Mouse (Mus musculus) G1E (cell line): ENCODE measurements around the gene Prmt1. TPM values are rescaled to one million over a fixed set of nuclear protein-coding genes. Genes with fewer than 3 reads are reported as not detected.

Experiments
- ATAC-seq: 2 replicates; pipeline ENCODE4 v1.8.0; 2016; ENCODE audit warnings: mild to moderate bottlenecking; ENCODE audit not compliant: insufficient number of reproducible peaks, poor library complexity, low FRiP score, severe bottlenecking; ENCODE audit errors: extremely low read depth
- DNase-seq: peaks from one replicate; pipeline ENCODE4 v3.0.0; 2012; ENCODE audit warnings: low spot score
- H3K27me3 ChIP-seq: 2 replicates; pipeline ENCODE4 v1.6.1; 2012; ENCODE audit warnings: mild to moderate bottlenecking, low read length, inconsistent platforms; ENCODE audit not compliant: insufficient read depth
- H3K36me3 ChIP-seq: replicated peaks from 2 replicates; pipeline ENCODE3; 2012; ENCODE audit warnings: mild to moderate bottlenecking, inconsistent platforms
- H3K4me1 ChIP-seq: 2 replicates; pipeline ENCODE4 v1.6.1; 2012; ENCODE audit warnings: low read depth, low read length, inconsistent platforms, mixed read lengths; ENCODE audit not compliant: insufficient read depth
- H3K4me3 ChIP-seq: 2 replicates; pipeline ENCODE4 v1.5.1; 2012; ENCODE audit warnings: low read depth, mild to moderate bottlenecking, inconsistent platforms, low read length, moderate library complexity, mixed read lengths
- H3K9me3 ChIP-seq: replicated peaks from 2 replicates; pipeline ENCODE4 v1.6.1; 2012; ENCODE audit warnings: inconsistent platforms
- CTCF ChIP-seq: IDR thresholded peaks from 2 replicates; pipeline ENCODE4 v1.5.1; 2012; ENCODE audit warnings: low read depth, low read length, inconsistent platforms, mixed read lengths
- GATA1 ChIP-seq: IDR thresholded peaks from 2 replicates; pipeline ENCODE4 v1.6.1; 2012; ENCODE audit warnings: borderline replicate concordance, low read length, inconsistent platforms, mixed read lengths
- GATA2 ChIP-seq: IDR thresholded peaks from 2 replicates; pipeline ENCODE4 v1.6.1; 2012; ENCODE audit warnings: low read depth, low read length, inconsistent platforms, borderline replicate concordance
- POLR2AphosphoS5 ChIP-seq: IDR thresholded peaks from 2 replicates; pipeline ENCODE4 v1.6.1; 2012; ENCODE audit warnings: low read depth, low read length, inconsistent platforms; ENCODE audit not compliant: insufficient replicate concordance
- TAL1 ChIP-seq: conservative IDR thresholded peaks from 2 replicates; pipeline ENCODE4 v1.6.1; 2012; ENCODE audit warnings: low read depth, low read length, inconsistent platforms, mixed read lengths
- polyA plus RNA-seq: library from polyadenylated mRNA; stranded (reverse); fragments of >175 nt; gene quantifications from 2 replicates; pipeline ENCODE4 v1.2.3, GENCODE M21; 2012
- total RNA-seq, 2 experiments: library from RNA; stranded (forward) in 1 of 2; stranded (reverse) in 1 of 2; fragments of 200-1000 nt in 1 of 2; fragments of >200 nt in 1 of 2; fragmentation: Nextera tagmentation in 1 of 2; gene quantifications; 2 replicates each; pipeline ENCODE4 v1.2.3; 2014 to 2017

The Prmt1 gene
- total and polyA plus RNA-seq, 3 experiments: 97.2 to 169 (median 105) TPM

- Histone ChIP-seq H3K9me3 (peaks cover 3% of the 10 kb centered on the region; the same call in 1 of the 2 replicates), H3K36me3 (no peaks in the 10 kb centered on the region), H3K27me3 (peaks cover 11% of the 10 kb centered on the region), H3K4me3 (no peak overlapping the region), H3K4me1 (no peaks in the 10 kb centered on the region)
- TF ChIP-seq POLR2AphosphoS5 (no peak), GATA2 (no peak), CTCF (no peak), GATA1 (no peak), TAL1 (no peak)
- DNase-seq (no peak), ATAC-seq (no peak)
Observed at GRCm38 (mm10) chr7:44938680-44939079, 47.7 kb downstream of the Prmt1 start.

GRCm38 (mm10) chr7:44929204-44930151 is 56.9 kb downstream of the Prmt1 start, which contains the start of gene Ap2a1:
Ap2a1 (minus strand) TSS chr7:44929496.
- TF ChIP-seq GATA1 (no peak), TAL1 (no peak), GATA2 (no peak), CTCF (no peak), POLR2AphosphoS5 (no peak)
- no peaks in the 10 kb centered on the region for H3K9me3 ChIP-seq
- ATAC-seq: peak; percentile 88
- H3K27me3 ChIP-seq: no peaks in the 10 kb centered on the region
- H3K4me1 ChIP-seq: peaks cover 41% of the 10 kb centered on the region
- H3K36me3 ChIP-seq: peaks cover 35% of the 10 kb centered on the region
- DNase-seq: peak; percentile 99
- H3K4me3 ChIP-seq: peak within 1 kb of the TSS; percentile 95

GRCm38 (mm10) chr7:44928570-44928969 is 57.8 kb downstream of the Prmt1 start:
- DNase-seq (peak; percentile 29), ATAC-seq (0 out of 2 replicates have a peak, but pooled peaks have one; percentile 12)
- Histone ChIP-seq H3K9me3 (no peaks in the 10 kb centered on the region), H3K4me1 (peaks cover 41% of the 10 kb centered on the region), H3K36me3 (peaks cover 42% of the 10 kb centered on the region), H3K27me3 (no peaks in the 10 kb centered on the region), H3K4me3 (peak overlapping the region; percentile 95)
- peak; percentile 34; the same call in 1 of the 2 replicates for TF ChIP-seq TAL1
- TF ChIP-seq POLR2AphosphoS5: no peak

Other genes starting within 250 kb of the Prmt1 start
Only the 20 nearest of the 35 such genes appear.
- gene Akt1s1, start 137.6 kb downstream of the Prmt1 start, total RNA-seq (2014; fragmentation: Nextera tagmentation): 13.3 and 14.4 TPM in 2 replicates
- 23.7 and 32.5 TPM in 2 replicates for gene Akt1s1, start 137.6 kb downstream of the Prmt1 start, total RNA-seq (2017)
- 290 and 566 TPM in 2 replicates for gene Akt1s1, start 137.6 kb downstream of the Prmt1 start, polyA plus RNA-seq
- gene Tbc1d17, start 137.5 kb downstream of the Prmt1 start, total RNA-seq (2014; fragmentation: Nextera tagmentation): 32.3 and 33.5 TPM in 2 replicates
- 25.7 and 33.5 TPM in 2 replicates for gene Tbc1d17, start 137.5 kb downstream of the Prmt1 start, total RNA-seq (2017)
- 65.4 and 75.7 TPM in 2 replicates for gene Tbc1d17, start 137.5 kb downstream of the Prmt1 start, polyA plus RNA-seq
- 20.5 and 35.8 TPM in 2 replicates for gene Pnkp, start 129.4 kb downstream of the Prmt1 start, total RNA-seq (2014; fragmentation: Nextera tagmentation)
- 28.2 and 36.2 TPM in 2 replicates for gene Pnkp, start 129.4 kb downstream of the Prmt1 start, total RNA-seq (2017)
- 33.0 and 35.9 TPM in 2 replicates for gene Pnkp, start 129.4 kb downstream of the Prmt1 start, polyA plus RNA-seq
- gene Ptov1, start 116.8 kb downstream of the Prmt1 start, total RNA-seq (2014; fragmentation: Nextera tagmentation): 65.9 and 75.4 TPM in 2 replicates
- gene Ptov1, start 116.8 kb downstream of the Prmt1 start, total RNA-seq (2017): 27.2 and 33.2 TPM in 2 replicates
- 145 and 150 TPM in 2 replicates for gene Ptov1, start 116.8 kb downstream of the Prmt1 start, polyA plus RNA-seq
- gene Med25, start 93.9 kb downstream of the Prmt1 start, total RNA-seq (2014; fragmentation: Nextera tagmentation): 77.5 and 96.6 TPM in 2 replicates
- 14.0 and 16.5 TPM in 2 replicates for gene Med25, start 93.9 kb downstream of the Prmt1 start, total RNA-seq (2017)
- 367 and 482 TPM in 2 replicates for gene Med25, start 93.9 kb downstream of the Prmt1 start, polyA plus RNA-seq
- gene Fuz, start 90.5 kb downstream of the Prmt1 start, total RNA-seq (2014; fragmentation: Nextera tagmentation): 13.6 and 17.8 TPM in 2 replicates
- gene Fuz, start 90.5 kb downstream of the Prmt1 start, total RNA-seq (2017): 16.8 and 19.0 TPM in 2 replicates
- 37.5 and 49.0 TPM in 2 replicates for gene Fuz, start 90.5 kb downstream of the Prmt1 start, polyA plus RNA-seq
- 68.8 and 98.0 TPM in 2 replicates for gene Ap2a1, start 57.1 kb downstream of the Prmt1 start, total RNA-seq (2014; fragmentation: Nextera tagmentation)
- gene Ap2a1, start 57.1 kb downstream of the Prmt1 start, total RNA-seq (2017): 19.8 and 30.8 TPM in 2 replicates
- gene Ap2a1, start 57.1 kb downstream of the Prmt1 start, polyA plus RNA-seq: 92.1 and 98.8 TPM in 2 replicates
- not detected in 2 replicates for gene Tsks, start 43.4 kb downstream of the Prmt1 start, total RNA-seq (2014; fragmentation: Nextera tagmentation)
- gene Tsks, start 43.4 kb downstream of the Prmt1 start, total RNA-seq (2017): not detected in 2 replicates
- gene Tsks, start 43.4 kb downstream of the Prmt1 start, polyA plus RNA-seq: 0.29 and 0.44 TPM in 2 replicates
- gene Cpt1c, start 11.7 kb downstream of the Prmt1 start, total RNA-seq (2014; fragmentation: Nextera tagmentation): 0.53 and 2.4 TPM in 2 replicates
- gene Cpt1c, start 11.7 kb downstream of the Prmt1 start, total RNA-seq (2017): 0.11 and 0.23 TPM in 2 replicates
- gene Cpt1c, start 11.7 kb downstream of the Prmt1 start, polyA plus RNA-seq: 0.28 and 0.33 TPM in 2 replicates
- gene Irf3, start 11.1 kb upstream of the Prmt1 start, total RNA-seq (2014; fragmentation: Nextera tagmentation): 129 and 135 TPM in 2 replicates
- gene Irf3, start 11.1 kb upstream of the Prmt1 start, total RNA-seq (2017): 107 and 135 TPM in 2 replicates
- 65.6 and 87.1 TPM in 2 replicates for gene Irf3, start 11.1 kb upstream of the Prmt1 start, polyA plus RNA-seq
- 11.1 and 13.9 TPM in 2 replicates for gene Bcl2l12, start 12.1 kb upstream of the Prmt1 start, total RNA-seq (2014; fragmentation: Nextera tagmentation)
- gene Bcl2l12, start 12.1 kb upstream of the Prmt1 start, total RNA-seq (2017): 15.6 and 20.4 TPM in 2 replicates
- 65.9 and 74.6 TPM in 2 replicates for gene Bcl2l12, start 12.1 kb upstream of the Prmt1 start, polyA plus RNA-seq
- 66.0 and 111 TPM in 2 replicates for gene Scaf1, start 29.8 kb upstream of the Prmt1 start, total RNA-seq (2014; fragmentation: Nextera tagmentation)
- gene Scaf1, start 29.8 kb upstream of the Prmt1 start, total RNA-seq (2017): 11.3 and 13.5 TPM in 2 replicates
- gene Scaf1, start 29.8 kb upstream of the Prmt1 start, polyA plus RNA-seq: 203 and 244 TPM in 2 replicates
- 16.3 and 22.1 TPM in 2 replicates for gene Rras, start 31.4 kb upstream of the Prmt1 start, total RNA-seq (2014; fragmentation: Nextera tagmentation)
- gene Rras, start 31.4 kb upstream of the Prmt1 start, total RNA-seq (2017): 3.1 and 3.2 TPM in 2 replicates
- 5.6 and 6.9 TPM in 2 replicates for gene Rras, start 31.4 kb upstream of the Prmt1 start, polyA plus RNA-seq
- gene Prr12, start 66.3 kb upstream of the Prmt1 start, total RNA-seq (2014; fragmentation: Nextera tagmentation): 36.7 and 42.4 TPM in 2 replicates
- 1.6 and 2.0 TPM in 2 replicates for gene Prr12, start 66.3 kb upstream of the Prmt1 start, total RNA-seq (2017)
- 91.6 and 98.4 TPM in 2 replicates for gene Prr12, start 66.3 kb upstream of the Prmt1 start, polyA plus RNA-seq
- 43.6 and 49.1 TPM in 2 replicates for gene Nosip, start 75.9 kb upstream of the Prmt1 start, total RNA-seq (2014; fragmentation: Nextera tagmentation)
- 38.9 and 49.4 TPM in 2 replicates for gene Nosip, start 75.9 kb upstream of the Prmt1 start, total RNA-seq (2017)
- 104 and 110 TPM in 2 replicates for gene Nosip, start 75.9 kb upstream of the Prmt1 start, polyA plus RNA-seq
- gene Prrg2, start 76.1 kb upstream of the Prmt1 start, total RNA-seq (2014; fragmentation: Nextera tagmentation): 11.5 and 17.8 TPM in 2 replicates
- 6.8 and 9.5 TPM in 2 replicates for gene Prrg2, start 76.1 kb upstream of the Prmt1 start, total RNA-seq (2017)
- gene Prrg2, start 76.1 kb upstream of the Prmt1 start, polyA plus RNA-seq: 34.7 and 38.8 TPM in 2 replicates
- 0.49 TPM in 1 of 2 replicates, not detected in the other for gene Rcn3, start 105.7 kb upstream of the Prmt1 start, total RNA-seq (2014; fragmentation: Nextera tagmentation)
- not detected in 2 replicates for gene Rcn3, start 105.7 kb upstream of the Prmt1 start, total RNA-seq (2017)
- gene Rcn3, start 105.7 kb upstream of the Prmt1 start, polyA plus RNA-seq: 0.31 and 0.33 TPM in 2 replicates
- gene Fcgrt, start 117.3 kb upstream of the Prmt1 start, total RNA-seq (2014; fragmentation: Nextera tagmentation): not detected in 2 replicates
- gene Fcgrt, start 117.3 kb upstream of the Prmt1 start, total RNA-seq (2017): not detected in 2 replicates
- not detected in 2 replicates for gene Fcgrt, start 117.3 kb upstream of the Prmt1 start, polyA plus RNA-seq
- gene Rps11, start 137.9 kb upstream of the Prmt1 start, total RNA-seq (2014; fragmentation: Nextera tagmentation): 916 and 1,000 TPM in 2 replicates
- 1,298 and 1,329 TPM in 2 replicates for gene Rps11, start 137.9 kb upstream of the Prmt1 start, total RNA-seq (2017)
- 151 and 217 TPM in 2 replicates for gene Rps11, start 137.9 kb upstream of the Prmt1 start, polyA plus RNA-seq
- 1,386 and 1,478 TPM in 2 replicates for gene Rpl13a, start 142.2 kb upstream of the Prmt1 start, total RNA-seq (2014; fragmentation: Nextera tagmentation)
- gene Rpl13a, start 142.2 kb upstream of the Prmt1 start, total RNA-seq (2017): 2,356 and 2,406 TPM in 2 replicates
- gene Rpl13a, start 142.2 kb upstream of the Prmt1 start, polyA plus RNA-seq: 5,469 and 6,084 TPM in 2 replicates